Mouse (Mus musculus): ENCODE results near the gene March4.

March4 gene

DNA sequence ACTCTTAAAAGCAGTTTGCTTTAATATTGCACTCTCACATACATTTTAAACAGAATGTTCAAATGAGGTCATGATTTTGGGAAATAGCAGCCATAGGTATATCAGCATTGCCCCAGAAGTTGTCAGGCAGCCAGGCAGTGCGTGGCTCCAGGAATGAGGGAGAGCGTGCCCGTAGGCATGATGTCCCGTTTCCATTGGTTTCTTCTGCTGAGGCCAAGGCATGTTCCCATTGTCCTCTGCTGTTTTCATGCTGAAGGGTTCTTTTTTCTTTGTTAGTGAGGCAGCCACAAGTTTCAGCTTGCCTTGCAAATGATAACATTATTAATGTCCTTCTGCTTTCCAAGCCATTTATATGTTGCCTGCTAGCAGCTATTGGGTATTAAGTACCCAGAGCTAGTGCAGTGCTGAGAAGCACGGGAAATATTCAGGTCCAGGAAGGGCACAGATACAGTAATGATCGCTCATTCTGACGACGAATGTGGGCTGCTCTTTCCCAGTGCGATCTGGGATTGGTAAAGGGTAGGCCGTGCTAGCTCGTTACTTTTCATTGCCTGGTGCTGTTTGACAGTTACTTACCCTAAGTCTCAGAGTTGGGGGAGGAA lies 156.9 kb downstream of the March4 start:
- DNase-seq = no peak

DNA sequence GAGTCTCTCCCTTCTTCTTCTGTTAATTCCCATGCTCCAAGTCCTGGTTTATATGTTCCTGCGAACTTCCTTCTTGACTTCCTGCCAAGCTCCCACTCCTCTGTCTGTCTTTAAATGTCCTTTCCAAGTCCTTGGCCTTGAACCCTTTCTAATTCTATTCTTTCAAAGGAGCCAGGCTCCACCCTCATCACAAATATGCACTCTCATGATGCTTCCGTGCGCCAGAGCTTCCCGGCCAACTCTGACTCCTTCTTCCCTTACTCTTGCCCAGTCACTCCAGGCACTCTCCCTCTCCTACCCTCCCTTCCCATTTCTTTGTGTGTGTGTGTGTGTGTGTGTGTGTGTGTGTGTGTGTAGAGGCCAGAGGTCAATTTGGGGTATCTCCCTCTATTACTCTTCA lies 158.6 kb downstream of the March4 start:
- no peak for DNase-seq
